Mouse (Mus musculus) bone marrow, adult 2 months (tissue): ENCODE data around the gene Uncx.

Experiments used
- CTCF ChIP-seq: fragments of 200-500 bp; IDR thresholded peaks from 2 replicates; pipeline ENCODE4 v1.5.1; 2011; ENCODE audit warnings: low read length, control low read depth; ENCODE audit not compliant: control insufficient read depth, insufficient read depth
- POLR2A ChIP-seq: fragments of 200-500 bp; IDR thresholded peaks from 2 replicates; pipeline ENCODE4 v1.6.1; 2011; ENCODE audit warnings: low read depth, mild to moderate bottlenecking, control low read depth, low read length, borderline replicate concordance; ENCODE audit not compliant: control insufficient read depth

GRCm38 (mm10) chr5:139510682-139511366 is 32.5 kb upstream of the Uncx start:
- TF ChIP-seq CTCF (no peak), POLR2A (no peak)
